Mouse (Mus musculus): ENCODE data around the gene Etfb. TPM values are rescaled to one million over a fixed set of nuclear protein-coding genes. Genes with fewer than 3 reads are reported as not detected.

The Etfb gene
- polyA plus RNA-seq, 1 experiment from 2014 or later: 513 TPM

GRCm38 (mm10) chr7:43451726-43452125 lies 7.8 kb downstream of the Etfb start:
- no peak for ATAC-seq (ENCODE audit: extremely low read depth, insufficient number of reproducible peaks, low FRiP score, low TSS enrichment)
- 91% methylated on average over 11 of the region's 11 CpGs for WGBS
- peaks cover 72% of the 10 kb centered on the region for H3K36me3 ChIP-seq

DNA sequence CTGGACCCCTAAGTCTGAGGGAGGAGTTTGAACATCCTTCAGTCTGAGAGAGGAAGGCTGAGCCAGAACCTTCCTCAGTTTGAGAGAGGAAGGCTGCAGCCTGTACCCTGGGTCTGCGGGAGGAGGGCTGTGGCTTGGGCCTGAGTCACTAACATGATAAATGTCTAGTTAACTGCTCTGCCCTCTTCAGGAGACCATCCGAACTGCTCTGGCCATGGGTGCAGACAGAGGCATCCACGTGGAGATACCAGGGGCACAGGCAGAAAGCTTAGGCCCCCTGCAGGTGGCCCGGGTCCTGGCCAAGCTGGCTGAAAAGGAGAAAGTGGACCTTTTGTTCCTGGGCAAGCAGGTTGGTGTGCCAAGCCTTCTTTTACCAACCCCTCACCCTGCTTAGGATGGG lies 8.7 kb downstream of the Etfb start:
- no peak overlapping the region for H3K9ac ChIP-seq
- H3K9me3 ChIP-seq: no peaks in the 10 kb centered on the region
- H3K36me3 ChIP-seq: peaks cover 74% of the 10 kb centered on the region
- peaks cover 24% of the 10 kb centered on the region for H3K4me1 ChIP-seq
- no peaks in the 10 kb centered on the region for H3K27me3 ChIP-seq (replicated peaks)
- no peak for ATAC-seq (ENCODE audit: extremely low read depth, insufficient number of reproducible peaks, low FRiP score, low TSS enrichment)
- no peak overlapping the region for H3K4me2 ChIP-seq
- H3K4me3 ChIP-seq: no peak overlapping the region
- H3K27ac ChIP-seq (replicated peaks): no peak overlapping the region
- WGBS: 49% methylated on average over 4 of the region's 4 CpGs

More at GRCm38 (mm10) chr7:43451726-43452125, 7.8 kb downstream of the Etfb start:
- H3K4me1 ChIP-seq: peaks cover 32% of the 10 kb centered on the region
- no peaks in the 10 kb centered on the region for H3K27me3 ChIP-seq (replicated peaks)
- H3K9me3 ChIP-seq: no peaks in the 10 kb centered on the region
- no peak overlapping the region for H3K9ac ChIP-seq
- no peak overlapping the region for H3K27ac ChIP-seq (replicated peaks)
- no peak overlapping the region for H3K4me2 ChIP-seq
- H3K4me3 ChIP-seq: no peak overlapping the region

GRCm38 (mm10) chr7:43453599-43454355 lies 9.9 kb downstream of the Etfb start:
- Histone ChIP-seq H3K4me1 (peaks cover 12% of the 10 kb centered on the region), H3K27ac (replicated peaks) (no peak overlapping the region), H3K9me3 (no peaks in the 10 kb centered on the region), H3K4me3 (no peak overlapping the region), H3K4me2 (no peak overlapping the region), H3K36me3 (peaks cover 80% of the 10 kb centered on the region), H3K9ac (no peak overlapping the region), H3K27me3 (replicated peaks) (no peaks in the 10 kb centered on the region)
- WGBS: 80% methylated on average over 14 of the region's 14 CpGs
- no peak for ATAC-seq (ENCODE audit: extremely low read depth, insufficient number of reproducible peaks, low FRiP score, low TSS enrichment)

DNA sequence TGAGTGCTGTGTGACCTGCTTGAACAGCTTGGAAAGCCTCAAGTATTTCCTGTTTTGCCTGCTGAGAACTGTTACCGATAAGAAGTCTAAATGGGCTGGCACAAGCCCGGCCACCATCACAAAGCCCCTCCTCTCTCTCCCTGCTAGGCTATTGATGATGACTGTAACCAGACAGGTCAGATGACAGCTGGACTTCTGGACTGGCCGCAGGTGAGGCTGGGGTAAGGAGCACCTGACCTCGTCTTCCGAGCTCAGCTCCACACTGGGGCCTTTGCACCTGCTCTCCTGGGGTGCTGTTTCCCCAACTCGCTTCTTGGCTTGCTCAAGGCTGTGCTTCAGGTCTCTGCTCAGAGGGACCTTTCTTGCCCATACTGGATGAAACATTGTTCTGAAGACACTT lies 10.5 kb downstream of the Etfb start:
- Histone ChIP-seq H3K4me3 (no peak overlapping the region), H3K9ac (no peak overlapping the region), H3K27ac (replicated peaks) (no peak overlapping the region), H3K4me2 (no peak overlapping the region), H3K36me3 (peaks cover 80% of the 10 kb centered on the region), H3K9me3 (no peaks in the 10 kb centered on the region), H3K4me1 (peaks cover 6% of the 10 kb centered on the region), H3K27me3 (replicated peaks) (no peaks in the 10 kb centered on the region)
- 74% methylated on average over 6 of the region's 6 CpGs for WGBS
- ATAC-seq (ENCODE audit: extremely low read depth, insufficient number of reproducible peaks, low FRiP score, low TSS enrichment): no peak

- no peaks in the 10 kb centered on the region for H3K9me3 ChIP-seq
- WGBS: 53% methylated on average over 4 of the region's 4 CpGs
- no peak within 1 kb of the TSS for H3K4me2 ChIP-seq
- peaks cover 25% of the 10 kb centered on the region for H3K27me3 ChIP-seq (replicated peaks)
- no peak for ATAC-seq (ENCODE audit: extremely low read depth, insufficient number of reproducible peaks, low FRiP score, low TSS enrichment)
- no peak within 1 kb of the TSS for H3K9ac ChIP-seq
- no peak within 1 kb of the TSS for H3K4me3 ChIP-seq
- H3K4me1 ChIP-seq: peaks cover 23% of the 10 kb centered on the region
- H3K36me3 ChIP-seq: peaks cover 4% of the 10 kb centered on the region
- no peak within 1 kb of the TSS for H3K27ac ChIP-seq (replicated peaks)
Observed at GRCm38 (mm10) chr7:43462851-43463250, 19.0 kb downstream of the Etfb start, which contains the start of gene Vsig10l. TSS of gene Vsig10l (plus strand) at chr7:43463151.

GRCm38 (mm10) chr7:43463976-43464375 lies 20.1 kb downstream of the Etfb start:
- H3K27ac ChIP-seq (replicated peaks): no peak overlapping the region
- ATAC-seq (ENCODE audit: extremely low read depth, insufficient number of reproducible peaks, low FRiP score, low TSS enrichment): no peak
- peaks cover 25% of the 10 kb centered on the region for H3K27me3 ChIP-seq (replicated peaks)
- no peak overlapping the region for H3K4me3 ChIP-seq
- H3K4me2 ChIP-seq: no peak overlapping the region
- WGBS: 73% methylated on average over 7 of the region's 7 CpGs
- H3K36me3 ChIP-seq: no peaks in the 10 kb centered on the region
- H3K4me1 ChIP-seq: peaks cover 23% of the 10 kb centered on the region
- H3K9me3 ChIP-seq: no peaks in the 10 kb centered on the region
- no peak overlapping the region for H3K9ac ChIP-seq

DNA sequence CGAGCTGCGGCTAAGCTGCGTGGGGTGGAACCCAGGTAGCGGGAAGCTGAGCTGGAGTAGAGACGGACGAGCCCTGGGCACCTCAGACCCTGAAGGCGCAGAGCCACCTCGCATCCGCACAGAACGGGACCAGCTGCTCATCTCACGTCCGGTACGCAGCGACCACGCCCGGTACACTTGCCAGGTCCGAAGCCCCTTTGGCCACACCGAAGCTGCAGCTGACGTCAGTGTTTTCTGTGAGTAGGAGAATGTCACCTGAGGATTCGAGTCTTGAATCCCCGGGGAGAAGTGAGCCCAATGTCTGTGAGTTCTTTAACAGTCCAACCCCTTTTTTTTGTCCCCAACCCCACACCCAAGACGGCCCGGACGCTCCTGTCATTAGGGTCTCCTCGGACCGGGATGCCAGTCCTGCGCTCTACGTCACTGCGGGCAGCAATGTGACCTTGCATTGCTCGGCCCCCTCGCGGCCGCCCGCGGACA lies 21.0 kb downstream of the Etfb start:
- peak overlapping the region; percentile 59 for H3K4me3 ChIP-seq
- no peaks in the 10 kb centered on the region for H3K9me3 ChIP-seq
- WGBS: 7% methylated on average over 35 of the region's 35 CpGs
- peak; percentile 58 for ATAC-seq (ENCODE audit: extremely low read depth, insufficient number of reproducible peaks, low FRiP score, low TSS enrichment)
- no peaks in the 10 kb centered on the region for H3K36me3 ChIP-seq
- H3K27ac ChIP-seq (replicated peaks): no peak overlapping the region
- H3K27me3 ChIP-seq (replicated peaks): peaks cover 25% of the 10 kb centered on the region
- H3K4me1 ChIP-seq: peaks cover 19% of the 10 kb centered on the region
- peak overlapping the region; percentile 79 for H3K9ac ChIP-seq
- H3K4me2 ChIP-seq: peak overlapping the region; percentile 95

DNA sequence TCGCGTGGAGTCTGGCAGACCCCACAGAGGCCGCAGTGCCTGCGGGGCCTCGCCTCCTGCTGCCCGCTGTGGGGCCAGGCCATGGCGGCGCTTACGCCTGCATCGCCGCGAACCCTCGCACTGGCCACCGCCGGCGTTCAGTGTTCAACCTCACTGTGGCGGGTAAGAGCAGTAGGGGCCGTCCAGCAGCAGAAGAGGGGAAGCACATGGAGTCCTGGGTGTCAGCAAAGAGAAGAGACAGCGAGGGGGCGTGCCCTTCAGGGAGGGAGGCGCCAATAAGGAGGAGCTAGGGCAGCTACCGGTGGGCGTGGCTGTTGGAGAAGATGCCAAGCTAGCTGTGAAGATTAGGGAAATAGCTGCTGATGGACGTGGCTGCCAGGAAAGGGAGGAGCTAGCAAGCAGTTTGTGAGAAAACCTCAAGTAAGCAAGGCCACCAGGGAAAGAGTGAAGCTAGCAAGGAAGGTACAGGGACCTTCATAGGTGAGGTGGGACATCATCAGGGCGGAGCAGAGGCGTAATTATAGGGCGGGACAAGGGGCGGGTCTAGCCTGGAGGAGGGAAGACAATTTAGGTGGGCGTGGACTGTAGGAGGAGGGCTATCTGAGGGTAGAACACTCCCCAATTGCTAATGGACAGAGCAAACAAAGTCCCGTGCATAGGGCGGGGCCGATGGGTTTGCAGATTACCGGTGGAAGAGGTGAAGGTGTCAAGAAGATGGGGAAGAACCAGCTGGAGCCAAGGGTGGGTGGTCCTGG lies 21.6 kb downstream of the Etfb start:
- H3K4me2 ChIP-seq: peak overlapping the region; percentile 95
- no peaks in the 10 kb centered on the region for H3K9me3 ChIP-seq
- WGBS: 1% methylated on average over 33 of the region's 33 CpGs
- no peaks in the 10 kb centered on the region for H3K36me3 ChIP-seq
- H3K4me3 ChIP-seq: peak overlapping the region; percentile 59
- H3K27ac ChIP-seq (replicated peaks): 0 out of 2 replicates have a peak overlapping the region, but pooled peaks have one; percentile 39
- H3K9ac ChIP-seq: peak overlapping the region; percentile 79
- peak; percentile 71 for ATAC-seq (ENCODE audit: extremely low read depth, insufficient number of reproducible peaks, low FRiP score, low TSS enrichment)
- H3K27me3 ChIP-seq (replicated peaks): peaks cover 25% of the 10 kb centered on the region
- peaks cover 17% of the 10 kb centered on the region for H3K4me1 ChIP-seq

- Histone ChIP-seq H3K4me1 (peaks cover 17% of the 10 kb centered on the region), H3K36me3 (no peaks in the 10 kb centered on the region), H3K9ac (peak overlapping the region; percentile 72), H3K27me3 (replicated peaks) (peaks cover 25% of the 10 kb centered on the region), H3K9me3 (no peaks in the 10 kb centered on the region), H3K4me2 (peak overlapping the region; percentile 95), H3K27ac (replicated peaks) (peak overlapping the region; percentile 39; the same call in 1 of the 2 replicates), H3K4me3 (peak overlapping the region; percentile 59)
- peak; percentile 65 for ATAC-seq (ENCODE audit: extremely low read depth, insufficient number of reproducible peaks, low FRiP score, low TSS enrichment)
- under 1% methylated on average over 33 of the region's 33 CpGs for WGBS
Observed at GRCm38 (mm10) chr7:43466099-43466694, 22.3 kb downstream of the Etfb start.

DNA sequence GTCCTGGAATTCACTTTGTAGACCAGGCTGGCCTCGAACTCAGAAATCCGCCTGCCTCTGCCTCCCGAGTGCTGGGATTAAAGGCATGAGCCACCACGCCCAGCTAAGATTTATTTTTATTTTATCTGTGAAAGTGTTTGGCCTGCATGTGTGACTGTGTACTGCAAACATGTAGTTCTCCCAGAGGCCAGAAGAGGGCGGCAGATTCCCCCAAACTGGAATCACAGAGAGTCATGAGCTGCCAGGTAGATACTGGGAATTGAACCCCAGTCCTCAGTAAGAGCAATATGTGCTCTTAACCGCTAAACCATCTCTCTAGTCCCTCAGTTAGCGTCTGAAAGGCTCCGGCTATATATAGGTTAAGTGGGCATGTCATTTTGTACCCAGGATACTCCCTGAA lies 26.5 kb downstream of the Etfb start:
- 36% methylated on average over 8 of the region's 8 CpGs for WGBS
- H3K4me3 ChIP-seq: no peak overlapping the region
- no peak for ATAC-seq (ENCODE audit: extremely low read depth, insufficient number of reproducible peaks, low FRiP score, low TSS enrichment)
- no peaks in the 10 kb centered on the region for H3K36me3 ChIP-seq
- peaks cover 24% of the 10 kb centered on the region for H3K27me3 ChIP-seq (replicated peaks)
- H3K4me2 ChIP-seq: no peak overlapping the region
- no peak overlapping the region for H3K9ac ChIP-seq
- no peaks in the 10 kb centered on the region for H3K9me3 ChIP-seq
- H3K4me1 ChIP-seq: peaks cover 7% of the 10 kb centered on the region; the same call in 1 of the 2 replicates
- H3K27ac ChIP-seq (replicated peaks): no peak overlapping the region

- no peak overlapping the region for H3K4me3 ChIP-seq
- no peaks in the 10 kb centered on the region for H3K9me3 ChIP-seq
- no peak overlapping the region for H3K27ac ChIP-seq (replicated peaks)
- H3K9ac ChIP-seq: no peak overlapping the region
- no peaks in the 10 kb centered on the region for H3K36me3 ChIP-seq
- no peak overlapping the region for H3K4me2 ChIP-seq
- no peak for ATAC-seq (ENCODE audit: extremely low read depth, insufficient number of reproducible peaks, low FRiP score, low TSS enrichment)
- H3K4me1 ChIP-seq: peaks cover 3% of the 10 kb centered on the region; the same call in 1 of the 2 replicates
- WGBS: 10% methylated on average over 23 of the region's 23 CpGs
- H3K27me3 ChIP-seq (replicated peaks): peaks cover 66% of the 10 kb centered on the region
Observed at GRCm38 (mm10) chr7:43475706-43476105, 31.8 kb downstream of the Etfb start.
